Mouse (Mus musculus) kidney, postnatal 4 days (tissue): ENCODE measurements at regions not wholly inside any gene's neighbourhood (a gene's known extent, or its start where the extent isn't known, plus 50 kb on each side); places are given as distances from the start of the nearest gene placed in this dataset.
"Not testable (repeated sequence)": the region's sequence is repeated elsewhere in the genome, so short reads cannot be mapped to it uniquely, and the experiment has no call there.

Experiments
- DNase-seq, 2 experiments: peaks; one replicate each; pipeline ENCODE4 v3.0.0; 2021; ENCODE audit warnings: mixed read lengths in 2 of 2

- peak in 1 of 2 experiments; percentile 2 for DNase-seq
Observed at GRCm38 (mm10) chr6:64948839-64949238, 93.5 kb upstream of the Smarcad1 start.

GRCm38 (mm10) chr6:64961608-64962486 lies 80.5 kb upstream of the Smarcad1 start:
- no peak for DNase-seq

- DNase-seq, result no peak
Observed at GRCm38 (mm10) chr6:64962612-64963011, 79.8 kb upstream of the Smarcad1 start.

- no peak for DNase-seq
Observed at GRCm38 (mm10) chr6:64964664-64965063, 77.7 kb upstream of the Smarcad1 start.

GRCm38 (mm10) chr6:64965203-64965602 lies 77.2 kb upstream of the Smarcad1 start:
- DNase-seq, result no peak

- no peak for DNase-seq
Observed at GRCm38 (mm10) chr6:64970158-64970557, 72.2 kb upstream of the Smarcad1 start.

GRCm38 (mm10) chr6:64973968-64974367 lies 68.4 kb upstream of the Smarcad1 start:
- peak; percentile 35 to 42 for DNase-seq

GRCm38 (mm10) chr6:64974453-64974852 lies 67.9 kb upstream of the Smarcad1 start:
- DNase-seq, result not testable (repeated sequence)

- DNase-seq, result no peak
Observed at GRCm38 (mm10) chr6:64982132-64982531, 60.3 kb upstream of the Smarcad1 start.
